Mouse (Mus musculus): Measurements from ENCODE around the gene Gm10553. TPM values are rescaled to one million over a fixed set of nuclear protein-coding genes. Genes with fewer than 3 reads are reported as not detected.

The Gm10553 gene
- not detected in 2 replicates for polyA plus RNA-seq (2015; fragmentation: Nextera tagmentation; extraction: Ambion mirVana)

DNA sequence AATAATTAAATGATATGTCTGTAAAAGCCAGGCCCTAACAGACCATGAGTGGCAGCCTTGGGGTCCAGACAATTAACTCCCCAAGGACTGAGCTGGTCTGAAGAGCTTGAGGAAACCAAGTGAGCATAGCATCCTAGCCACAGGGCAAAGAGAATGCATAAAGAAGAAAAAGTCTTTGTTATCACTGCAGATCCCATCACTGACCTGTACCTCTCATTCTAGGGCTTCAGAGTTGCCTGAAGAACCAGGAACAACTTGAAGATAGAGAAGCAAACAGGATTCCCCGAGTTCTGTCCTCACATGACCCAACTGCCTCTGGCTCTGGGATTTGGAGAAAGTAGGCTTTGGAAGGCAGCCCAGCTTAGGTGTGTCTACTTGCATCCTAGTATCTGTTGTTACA is at the start of gene Gm10553:
TSS of gene Gm10553 (plus strand) at position 301 of the 400 bp plus-strand sequence.

GRCm38 (mm10) chr1:85109753-85110152 is 9.8 kb downstream of the Gm10553 start, which contains the start of gene A530032D15Rik:
Gene A530032D15Rik (minus strand): TSS chr1:85109853.

Other genes starting within 250 kb of the Gm10553 start
- gene Slc16a14, start 165.0 kb upstream of the Gm10553 start, polyA plus RNA-seq (2015; fragmentation: Nextera tagmentation; extraction: Ambion mirVana): 0.37 and 0.53 TPM in 2 replicates
- gene A530032D15Rik, start 9.7 kb downstream of the Gm10553 start, polyA plus RNA-seq (2015; fragmentation: Nextera tagmentation; extraction: Ambion mirVana): 0.38 and 0.46 TPM in 2 replicates
- 0.94 and 1.1 TPM in 2 replicates for gene C130026I21Rik, start 170.4 kb downstream of the Gm10553 start, polyA plus RNA-seq (2015; fragmentation: Nextera tagmentation; extraction: Ambion mirVana)

Measured in spleen, postnatal 0 days (tissue).